Mouse (Mus musculus): ENCODE measurements around the gene Olfr854. TPM values are rescaled to one million over a fixed set of nuclear protein-coding genes. Genes with fewer than 3 reads are reported as not detected.

The Olfr854 gene
- polyA plus RNA-seq (2015; fragmentation: Nextera tagmentation; extraction: Ambion mirVana), result not detected in 2 replicates

DNA sequence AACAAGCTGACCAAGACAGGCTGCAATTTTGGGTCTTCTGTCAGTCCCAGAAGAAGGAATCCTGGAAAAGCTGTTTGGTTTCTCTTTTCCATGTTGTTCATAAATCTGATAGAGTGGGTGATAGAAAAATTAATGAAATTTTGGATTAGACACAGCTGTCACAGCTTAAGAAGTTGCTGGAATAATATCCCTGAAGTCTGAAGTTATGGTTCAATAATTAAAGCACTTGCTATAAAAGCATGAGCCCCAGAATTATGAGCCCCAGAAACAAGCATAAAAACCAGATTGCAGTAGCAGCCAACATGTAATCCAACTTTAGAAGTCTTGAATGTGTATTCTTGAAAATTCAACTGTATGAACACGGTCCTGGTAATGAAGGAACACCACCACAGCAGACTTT, at the start of gene Olfr854:
TSS of gene Olfr854 (minus strand) at position 101 of the 400 bp plus-strand sequence.
- WGBS, result 56% methylated on average over 1 of the region's 1 CpGs
- Histone ChIP-seq H3K9ac (no peak within 1 kb of the TSS), H3K27me3 (no peaks in the 10 kb centered on the region), H3K4me1 (no peaks in the 10 kb centered on the region), H3K9me3 (no peaks in the 10 kb centered on the region), H3K36me3 (no peaks in the 10 kb centered on the region), H3K27ac (no peak within 1 kb of the TSS), H3K4me2 (no peak within 1 kb of the TSS), H3K4me3 (no peak within 1 kb of the TSS)
- no peak for ATAC-seq (ENCODE audit: borderline replicate concordance, extremely low read depth, low FRiP score, low TSS enrichment)

- no peaks in the 10 kb centered on the region for H3K36me3 ChIP-seq
- no peak for ATAC-seq (ENCODE audit: borderline replicate concordance, extremely low read depth, low FRiP score, low TSS enrichment)
These were observed 15.1 kb upstream of the Olfr854 start, which contains the start of gene Olfr855 for GRCm38 (mm10) chr9:19582317-19582716. Gene Olfr855, plus strand, starts transcription at chr9:19582617.

DNA sequence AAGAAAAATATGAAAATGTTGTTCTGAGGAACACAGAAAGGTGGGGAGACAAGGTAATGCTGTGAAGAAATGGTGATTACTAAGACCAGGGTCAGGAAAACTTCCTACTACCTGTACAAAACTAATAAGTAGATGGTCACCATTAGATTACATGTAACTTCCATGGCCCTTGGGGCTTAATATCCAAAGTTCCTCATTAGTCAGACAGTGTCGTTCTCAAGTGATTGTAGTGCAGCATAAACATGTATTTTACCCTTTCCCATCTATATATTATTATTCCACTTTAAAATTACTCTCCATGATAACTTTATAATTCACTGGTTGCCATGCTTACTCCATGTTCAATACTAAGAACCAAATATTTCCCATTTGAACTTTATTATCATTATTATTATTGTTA, 26.2 kb downstream of the Olfr854 start, which contains the start of gene Olfr853:
TSS of gene Olfr853 (minus strand) at position 101 of the 400 bp plus-strand sequence.
- no peaks in the 10 kb centered on the region for H3K9me3 ChIP-seq

More at GRCm38 (mm10) chr9:19582317-19582716, 15.1 kb upstream of the Olfr854 start, which contains the start of gene Olfr855:
- no peaks in the 10 kb centered on the region for H3K27me3 ChIP-seq
- H3K9ac ChIP-seq, result no peak within 1 kb of the TSS
- no peaks in the 10 kb centered on the region for H3K4me1 ChIP-seq
- no peaks in the 10 kb centered on the region for H3K9me3 ChIP-seq
- no peak within 1 kb of the TSS for H3K27ac ChIP-seq
- H3K4me3 ChIP-seq, result no peak within 1 kb of the TSS
- H3K4me2 ChIP-seq, result no peak within 1 kb of the TSS

More for the DNA sequence above, 26.2 kb downstream of the Olfr854 start, which contains the start of gene Olfr853:
- ATAC-seq (ENCODE audit: borderline replicate concordance, extremely low read depth, low FRiP score, low TSS enrichment), result no peak
- H3K27me3 ChIP-seq, result no peaks in the 10 kb centered on the region
- H3K4me2 ChIP-seq, result no peak within 1 kb of the TSS
- WGBS, result 73% methylated on average over 1 of the region's 1 CpGs
- no peak within 1 kb of the TSS for H3K4me3 ChIP-seq
- no peaks in the 10 kb centered on the region for H3K4me1 ChIP-seq
- H3K36me3 ChIP-seq, result no peaks in the 10 kb centered on the region
- no peak within 1 kb of the TSS for H3K9ac ChIP-seq
- no peak within 1 kb of the TSS for H3K27ac ChIP-seq

Other genes with a start within 250 kb of the Olfr854 start
- not detected in 2 replicates for gene Olfr845, start 230.9 kb downstream of the Olfr854 start, polyA plus RNA-seq (2015; fragmentation: Nextera tagmentation; extraction: Ambion mirVana)
- gene Olfr846, start 203.4 kb downstream of the Olfr854 start, polyA plus RNA-seq (2015; fragmentation: Nextera tagmentation; extraction: Ambion mirVana), result not detected in 2 replicates
- not detected in 2 replicates for gene Olfr847, start 188.7 kb downstream of the Olfr854 start, polyA plus RNA-seq (2015; fragmentation: Nextera tagmentation; extraction: Ambion mirVana)
- not detected in 2 replicates for gene Olfr849, start 127.1 kb downstream of the Olfr854 start, polyA plus RNA-seq (2015; fragmentation: Nextera tagmentation; extraction: Ambion mirVana)
- not detected in 2 replicates for gene Olfr850, start 89.1 kb downstream of the Olfr854 start, polyA plus RNA-seq (2015; fragmentation: Nextera tagmentation; extraction: Ambion mirVana)
- not detected in 2 replicates for gene Olfr851, start 74.1 kb downstream of the Olfr854 start, polyA plus RNA-seq (2015; fragmentation: Nextera tagmentation; extraction: Ambion mirVana)
- not detected in 2 replicates for gene Olfr853, start 26.3 kb downstream of the Olfr854 start, polyA plus RNA-seq (2015; fragmentation: Nextera tagmentation; extraction: Ambion mirVana)
- gene Olfr855, start 15.2 kb upstream of the Olfr854 start, polyA plus RNA-seq (2015; fragmentation: Nextera tagmentation; extraction: Ambion mirVana), result not detected in 2 replicates
- gene Zfp317, start 54.7 kb upstream of the Olfr854 start, polyA plus RNA-seq (2015; fragmentation: Nextera tagmentation; extraction: Ambion mirVana), result 26.3 and 27.3 TPM in 2 replicates
- gene Olfr857, start 142.1 kb upstream of the Olfr854 start, polyA plus RNA-seq (2015; fragmentation: Nextera tagmentation; extraction: Ambion mirVana), result not detected in 2 replicates
- not detected in 2 replicates for gene Olfr58, start 212.9 kb upstream of the Olfr854 start, polyA plus RNA-seq (2015; fragmentation: Nextera tagmentation; extraction: Ambion mirVana)
- not detected in 2 replicates for gene Olfr859, start 237.5 kb upstream of the Olfr854 start, polyA plus RNA-seq (2015; fragmentation: Nextera tagmentation; extraction: Ambion mirVana)